Mouse (Mus musculus) inflammation-experienced regulatory T-cells (primary cell): ENCODE measurements around the gene Smurf2. TPM values are rescaled to one million over a fixed set of nuclear protein-coding genes. Genes with fewer than 3 reads are reported as not detected.

Experiments
- polyA plus RNA-seq, 2 experiments: library from polyadenylated mRNA; unstranded; fragments of 100-300 nt; shearing (Covaris generic); gene quantifications; one replicate each; pipeline ENCODE4 v1.2.1; 2017

Gene Smurf2
- 10 to 100 TPM; 20.0 to 33.9 TPM for polyA plus RNA-seq

DNA sequence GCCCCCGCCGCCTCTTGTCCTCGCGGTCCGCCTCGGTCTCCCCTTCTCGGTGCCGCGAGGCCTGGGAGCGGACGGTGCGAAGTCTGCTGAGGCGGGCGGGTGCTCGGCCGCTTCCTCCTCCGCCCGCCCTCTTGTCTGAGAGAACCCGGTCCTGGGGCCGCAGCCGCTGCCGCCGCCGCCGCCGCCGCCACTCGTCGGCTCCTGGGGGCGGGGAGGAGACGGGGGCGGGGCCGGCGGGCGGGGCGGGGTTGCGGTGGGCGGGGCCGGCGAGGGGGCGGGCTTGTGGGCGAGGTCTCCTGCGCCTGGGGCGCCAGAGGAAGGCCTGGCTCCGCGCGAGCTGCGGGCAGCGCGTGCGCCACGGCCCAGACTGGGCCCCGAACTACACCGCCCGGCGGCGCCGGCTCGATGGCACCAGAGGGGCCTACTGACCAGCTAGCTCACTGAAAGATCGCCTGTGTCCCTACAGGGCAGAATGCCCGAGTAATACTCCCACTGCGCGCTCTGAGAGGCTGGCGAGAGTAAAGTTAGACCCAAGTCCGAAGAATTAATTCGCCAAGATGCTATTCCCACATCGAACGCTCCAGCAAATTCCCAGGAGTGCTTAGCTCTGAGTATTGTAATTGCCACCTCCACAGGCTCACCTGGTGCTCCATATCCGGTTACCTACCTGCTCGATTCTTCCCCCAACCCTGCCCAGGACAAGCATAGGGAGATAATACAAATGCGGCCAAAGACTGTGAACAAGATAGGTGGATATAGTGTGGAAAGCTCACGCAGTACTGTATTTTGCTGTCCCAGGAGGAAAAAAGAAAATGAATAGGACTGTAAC lies at the start of gene Smurf2:
TSS of gene Smurf2 (minus strand) at position 165 of the 829 bp plus-strand sequence.

DNA sequence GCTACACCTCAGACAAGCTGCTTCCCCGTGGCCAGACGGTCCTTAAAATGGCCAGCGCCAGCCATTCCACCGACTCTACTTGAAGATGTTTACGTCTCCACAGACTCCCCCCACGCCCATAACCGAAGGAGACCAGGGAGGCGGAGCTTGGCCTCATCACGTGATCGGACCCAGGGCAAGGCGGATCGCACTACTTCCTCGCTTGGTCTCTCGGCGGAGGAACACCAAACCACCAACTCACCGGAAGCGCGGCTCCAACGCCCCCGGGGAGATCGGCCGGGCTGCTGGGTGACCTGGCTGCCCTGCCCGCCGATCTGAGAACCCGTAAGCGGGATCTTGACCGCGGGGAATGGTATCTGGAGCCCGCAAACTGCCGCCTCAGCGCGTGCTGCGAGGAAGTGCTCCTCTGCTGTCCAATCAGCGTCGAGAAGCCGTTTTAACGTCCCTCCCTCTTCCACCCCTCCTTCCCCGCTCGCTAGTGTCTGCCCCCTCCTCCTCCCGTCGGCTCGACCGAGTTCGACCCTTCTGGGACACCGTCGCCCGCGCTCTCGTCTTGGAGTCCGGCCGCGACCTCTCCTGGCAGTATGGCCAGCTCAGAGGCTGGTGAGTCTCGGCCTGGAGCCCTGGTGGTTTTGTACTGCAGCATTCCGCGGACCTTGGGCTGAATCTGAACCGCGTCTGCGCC lies 131.6 kb downstream of the Smurf2 start, which contains the start of the genes Ddx5 and Cep95:
TSS of gene Ddx5 (minus strand) at position 411 of the 685 bp plus-strand sequence.
TSS of gene Cep95 (plus strand) at position 478 of the 685 bp plus-strand sequence.

DNA sequence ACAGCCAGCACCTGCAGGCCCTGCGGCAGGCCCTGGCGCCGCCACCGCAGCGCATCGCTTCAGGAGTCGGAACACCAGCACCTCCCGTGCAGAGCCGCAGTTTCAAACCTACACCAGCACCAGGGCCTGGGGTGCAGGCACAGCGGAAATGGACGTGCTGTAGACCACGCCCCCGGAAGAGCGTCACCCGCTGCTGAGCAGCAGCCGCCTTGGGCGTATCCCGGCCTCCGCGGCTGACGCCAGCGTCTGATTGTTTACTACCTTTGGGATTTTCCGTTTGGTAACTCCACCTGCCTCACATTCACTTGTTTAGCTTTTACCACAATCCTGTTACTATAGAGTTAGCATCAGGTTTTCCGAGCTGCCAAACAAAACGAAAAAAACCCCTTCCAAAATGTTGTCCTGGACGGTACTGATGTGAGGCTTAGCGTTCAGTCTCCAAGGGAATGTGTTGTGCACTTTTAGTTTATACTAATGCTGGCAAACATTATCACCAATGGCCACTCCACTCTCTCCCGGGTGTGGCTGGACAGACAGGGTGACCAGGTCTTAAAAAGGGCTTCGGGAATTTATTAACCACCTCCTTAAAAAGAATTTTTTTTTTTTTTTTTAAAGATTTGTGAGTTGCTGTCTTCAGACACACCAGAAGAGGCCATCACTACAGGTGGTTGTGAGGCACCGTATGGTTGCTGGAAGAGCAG lies 141.0 kb downstream of the Smurf2 start, which contains the start of gene Polg2:
TSS of gene Polg2 (minus strand) at position 150 of the 701 bp plus-strand sequence.

Other genes starting within 250 kb of the Smurf2 start
- 10 to 100 TPM; 85.1 to 93.5 TPM for gene Pecam1, start 170.1 kb downstream of the Smurf2 start, polyA plus RNA-seq
- gene Milr1, start 169.5 kb downstream of the Smurf2 start, polyA plus RNA-seq = 1 to 10 TPM; 7.1 to 7.6 TPM
- gene Polg2, start 141.2 kb downstream of the Smurf2 start, polyA plus RNA-seq = 10 to 100 TPM; 17.2 to 21.6 TPM
- gene Ddx5, start 131.5 kb downstream of the Smurf2 start, polyA plus RNA-seq = 100 to 1,000 TPM; 830 to 917 TPM
- gene Cep95, start 131.5 kb downstream of the Smurf2 start, polyA plus RNA-seq = 10 to 100 TPM; 43.1 to 48.4 TPM
- 10 to 100 TPM; 59.7 to 73.1 TPM for gene Kpna2, start 78.8 kb upstream of the Smurf2 start, polyA plus RNA-seq
- 1 to 10 TPM; 2.4 to 2.7 TPM for gene 1810010H24Rik, start 105.0 kb upstream of the Smurf2 start, polyA plus RNA-seq
- 10 to 100 TPM; 19.9 to 20.5 TPM for gene Bptf, start 211.4 kb upstream of the Smurf2 start, polyA plus RNA-seq